Mouse (Mus musculus): ENCODE results near the gene Larp1. TPM values are rescaled to one million over a fixed set of nuclear protein-coding genes. Genes with fewer than 3 reads are reported as not detected.

Gene Larp1
- 10 to 100 TPM; 92.1 to 98.8 TPM for total RNA-seq (2023)

DNA sequence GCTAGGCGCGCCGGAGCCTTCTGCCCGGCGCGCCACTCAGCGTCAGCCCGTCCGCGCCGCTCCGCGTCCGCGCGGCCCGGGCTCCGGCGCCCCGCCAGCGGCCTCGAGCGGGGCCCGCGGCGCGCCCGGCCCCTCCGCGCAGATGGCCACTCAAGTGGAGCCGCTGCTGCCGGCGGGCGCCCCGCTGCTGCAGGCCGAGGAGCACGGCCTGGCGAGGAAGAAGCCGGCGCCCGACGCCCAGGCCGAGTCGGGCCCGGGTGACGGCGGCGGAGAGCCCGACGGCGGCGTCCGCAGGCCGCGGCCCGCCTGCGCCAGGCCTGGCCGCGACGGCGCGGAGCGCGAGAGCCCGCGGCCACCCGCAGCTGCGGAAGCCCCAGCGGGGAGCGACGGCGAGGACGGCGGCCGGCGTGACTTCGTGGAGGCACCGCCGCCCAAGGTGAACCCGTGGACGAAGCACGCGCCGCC, at the start of gene Larp1:
TSS of gene Larp1 (plus strand) at position 14 of the 465 bp plus-strand sequence.

DNA sequence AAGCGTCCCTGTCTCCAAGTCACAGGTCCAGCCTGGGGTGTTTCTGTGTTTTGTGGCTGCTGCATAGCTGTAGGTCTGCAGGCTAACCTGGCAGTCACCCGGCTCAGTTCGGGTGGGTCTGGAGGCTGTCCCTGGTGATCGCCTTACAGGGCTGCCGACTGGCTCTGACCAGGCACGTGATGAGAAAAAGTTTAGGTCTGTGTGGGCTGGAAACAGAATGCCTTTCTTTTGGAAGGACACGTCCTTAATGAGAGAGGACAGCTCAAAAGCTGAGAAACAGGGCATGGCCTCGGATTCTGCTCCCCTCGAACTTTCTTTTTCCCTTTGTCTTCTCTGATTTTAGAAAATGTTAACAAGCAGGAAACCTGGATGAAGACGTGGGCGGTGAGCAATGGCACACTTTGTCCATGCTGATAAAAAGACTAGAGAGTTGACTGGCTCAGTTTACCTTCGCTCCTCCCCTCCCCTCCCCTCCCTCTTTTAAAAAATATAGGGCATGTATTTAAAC, 84.2 kb downstream of the Larp1 start, which contains the start of gene Gm12248:
TSS of gene Gm12248 (minus strand) at position 114 of the 508 bp plus-strand sequence.

DNA sequence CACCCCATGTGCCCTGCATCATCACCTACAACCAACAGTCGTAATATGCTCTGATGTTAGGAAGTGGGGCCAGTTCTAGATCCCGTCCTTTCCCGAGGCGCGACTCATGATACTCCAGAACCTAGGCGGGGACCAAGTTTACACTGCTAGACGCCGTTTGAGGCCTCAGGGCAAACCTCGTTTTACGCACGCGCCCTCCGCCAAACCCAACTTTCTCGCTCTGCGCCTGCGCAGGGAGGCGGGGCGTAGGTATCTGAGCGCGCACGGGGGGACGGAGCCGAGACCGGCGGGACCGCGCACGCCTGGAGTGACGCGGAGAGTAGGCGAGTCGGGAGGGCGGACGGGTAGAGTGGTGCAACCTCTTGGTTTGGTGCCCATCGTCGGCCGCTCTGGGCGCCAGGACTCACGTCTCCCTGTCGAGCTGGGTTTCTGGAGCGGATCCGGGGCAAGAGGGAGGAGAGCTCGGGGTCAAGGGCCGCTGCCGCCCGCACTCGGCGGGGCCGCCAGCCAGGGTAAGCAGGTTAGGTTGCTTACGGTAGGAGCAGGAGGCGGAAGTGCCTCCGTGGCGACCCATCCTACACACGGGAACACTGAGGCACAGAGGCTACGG, 94.9 kb downstream of the Larp1 start, which contains the start of gene Cnot8:
TSS of gene Cnot8 (plus strand) at position 457 of the 610 bp plus-strand sequence.

Other genes starting within 250 kb of the Larp1 start
- 10 to 100 TPM; 25.3 to 30.5 TPM for gene Sap30l, start 207.4 kb upstream of the Larp1 start, total RNA-seq (2023)
- gene Hand1, start 176.2 kb upstream of the Larp1 start, total RNA-seq (2023), result not detected
- not detected for gene Gm12248, start 84.1 kb downstream of the Larp1 start, total RNA-seq (2023)
- 10 to 100 TPM; 57.2 to 59.1 TPM for gene Cnot8, start 95.1 kb downstream of the Larp1 start, total RNA-seq (2023)
- 10 to 100 TPM in 1 of 2 experiments, 1 to 10 TPM in 1; 9.2 to 11.2 TPM for gene Gemin5, start 159.5 kb downstream of the Larp1 start, total RNA-seq (2023)
- gene Mrpl22, start 162.6 kb downstream of the Larp1 start, total RNA-seq (2023), result 10 to 100 TPM; 22.9 to 24.6 TPM
- 10 to 100 TPM; 20.8 to 21.2 TPM for gene Igtp, start 190.5 kb downstream of the Larp1 start, total RNA-seq (2023)
- gene Irgm2, start 190.6 kb downstream of the Larp1 start, total RNA-seq (2023), result 10 to 100 TPM; 17.7 to 23.9 TPM